Mouse (Mus musculus) kidney, adult 2 months (tissue): Measurements from ENCODE around the gene Rnasel. TPM values are rescaled to one million over a fixed set of nuclear protein-coding genes. Genes with fewer than 3 reads are reported as not detected.
A peak's percentile ranks its signal among the peaks of the same experiment; 100 is the strongest.

ENCODE experiments used
- DNase-seq: peaks from one replicate; pipeline ENCODE4 v3.0.0; 2021
- H3K27ac ChIP-seq: fragments of 200-500 bp; 2 replicates; pipeline ENCODE4 v1.5.1; 2012; ENCODE audit warnings: low read depth, low read length, control low read depth, inconsistent platforms; ENCODE audit not compliant: insufficient read depth
- H3K27me3 ChIP-seq: fragments of 200-500 bp; replicated peaks from 2 replicates; pipeline ENCODE4 v1.6.1; 2012; ENCODE audit warnings: mild to moderate bottlenecking, moderate library complexity, low read length, inconsistent platforms; ENCODE audit not compliant: control insufficient read depth, insufficient read depth
- H3K36me3 ChIP-seq: fragments of 200-500 bp; 2 replicates; pipeline ENCODE4 v1.6.1; 2012; ENCODE audit warnings: mild to moderate bottlenecking, moderate library complexity, low read length, inconsistent platforms; ENCODE audit not compliant: control insufficient read depth, insufficient read depth
- H3K4me1 ChIP-seq: fragments of 200-500 bp; 2 replicates; pipeline ENCODE4 v1.6.1; 2011; ENCODE audit warnings: low read length; ENCODE audit not compliant: control insufficient read depth, insufficient read depth
- H3K4me3 ChIP-seq: fragments of 200-500 bp; 2 replicates; pipeline ENCODE4 v1.5.1; 2011; ENCODE audit warnings: mild to moderate bottlenecking, low read depth, low read length, control low read depth; ENCODE audit not compliant: insufficient read depth
- CTCF ChIP-seq: fragments of 200-500 bp; conservative IDR thresholded peaks from 2 replicates; pipeline ENCODE4 v1.5.1; 2011; ENCODE audit warnings: low read depth, mild to moderate bottlenecking, control low read depth, low read length, moderate library complexity, mixed read lengths; ENCODE audit not compliant: insufficient read depth, insufficient read length
- POLR2A ChIP-seq: fragments of 200-500 bp; IDR thresholded peaks from one replicate; pipeline ENCODE4 v1.6.1; 2011; ENCODE audit warnings: low read depth, low read length, control low read depth
- WGBS: fragments of 180-500 bp; shearing (Covaris S2); methylation state at CpG from one replicate; pipeline ENCODE4 v1.1.7; 2018; 5-methylcytosine and 5-hydroxymethylcytosine counted together
- polyA plus RNA-seq: library from polyadenylated mRNA; depleted of rRNA; stranded (reverse); fragments of >200 nt; gene quantifications from 2 replicates; pipeline ENCODE4 v1.2.3, GENCODE M21; 2012

Gene Rnasel
- polyA plus RNA-seq, 1 experiment, result 3.4 TPM

- 38% methylated on average over 11 of the region's 11 CpGs for WGBS
- peak; percentile 89 for TF ChIP-seq CTCF
- TF ChIP-seq POLR2A, result no peak
- DNase-seq, result peak; percentile 75
These were observed 6.7 kb upstream of the Rnasel start for GRCm38 (mm10) chr1:153742374-153743155.

GRCm38 (mm10) chr1:153746119-153746670, 3.0 kb upstream of the Rnasel start:
- H3K4me3 ChIP-seq, result no peak overlapping the region
- no peak for TF ChIP-seq CTCF
- no peak for TF ChIP-seq POLR2A
- H3K4me1 ChIP-seq, result 0 out of 2 replicates have a peak, but pooled peaks cover 3% of the 10 kb centered on the region
- no peak overlapping the region for H3K27ac ChIP-seq
- H3K27me3 ChIP-seq, result no peaks in the 10 kb centered on the region
- no peak for DNase-seq
- 81% methylated on average over 14 of the region's 14 CpGs for WGBS
- H3K36me3 ChIP-seq, result no peaks in the 10 kb centered on the region

More at GRCm38 (mm10) chr1:153742374-153743155, 6.7 kb upstream of the Rnasel start:
- Histone ChIP-seq H3K27ac (no peak overlapping the region), H3K36me3 (no peaks in the 10 kb centered on the region), H3K4me1 (no peaks in the 10 kb centered on the region), H3K27me3 (no peaks in the 10 kb centered on the region), H3K4me3 (no peak overlapping the region)

DNA sequence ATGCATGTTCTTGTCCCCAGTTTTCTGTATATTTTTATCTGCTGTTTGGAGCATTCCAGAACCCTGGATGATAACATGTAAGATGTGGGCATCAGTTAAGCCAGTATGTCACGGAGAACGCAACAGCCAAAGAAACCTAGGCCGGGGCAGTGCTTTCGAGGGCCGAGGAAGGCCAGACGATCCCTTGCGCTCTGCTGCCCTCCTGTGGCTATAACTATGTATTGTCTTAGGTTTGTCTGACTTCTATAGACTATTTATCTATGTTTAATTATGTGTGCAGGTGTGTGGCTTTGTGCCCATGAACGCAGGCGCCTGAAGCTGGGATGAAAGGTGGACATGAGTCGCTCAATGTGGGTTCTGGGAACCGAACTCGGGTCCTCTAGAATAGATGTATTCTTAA, 2.5 kb upstream of the Rnasel start:
- Histone ChIP-seq H3K27me3 (no peaks in the 10 kb centered on the region), H3K27ac (no peak overlapping the region), H3K4me3 (no peak overlapping the region), H3K36me3 (no peaks in the 10 kb centered on the region), H3K4me1 (0 out of 2 replicates have a peak, but pooled peaks cover 3% of the 10 kb centered on the region)
- TF ChIP-seq CTCF, result peak; percentile 94
- no peak for TF ChIP-seq POLR2A
- 4% methylated on average over 12 of the region's 12 CpGs for WGBS
- DNase-seq, result peak; percentile 70

DNA sequence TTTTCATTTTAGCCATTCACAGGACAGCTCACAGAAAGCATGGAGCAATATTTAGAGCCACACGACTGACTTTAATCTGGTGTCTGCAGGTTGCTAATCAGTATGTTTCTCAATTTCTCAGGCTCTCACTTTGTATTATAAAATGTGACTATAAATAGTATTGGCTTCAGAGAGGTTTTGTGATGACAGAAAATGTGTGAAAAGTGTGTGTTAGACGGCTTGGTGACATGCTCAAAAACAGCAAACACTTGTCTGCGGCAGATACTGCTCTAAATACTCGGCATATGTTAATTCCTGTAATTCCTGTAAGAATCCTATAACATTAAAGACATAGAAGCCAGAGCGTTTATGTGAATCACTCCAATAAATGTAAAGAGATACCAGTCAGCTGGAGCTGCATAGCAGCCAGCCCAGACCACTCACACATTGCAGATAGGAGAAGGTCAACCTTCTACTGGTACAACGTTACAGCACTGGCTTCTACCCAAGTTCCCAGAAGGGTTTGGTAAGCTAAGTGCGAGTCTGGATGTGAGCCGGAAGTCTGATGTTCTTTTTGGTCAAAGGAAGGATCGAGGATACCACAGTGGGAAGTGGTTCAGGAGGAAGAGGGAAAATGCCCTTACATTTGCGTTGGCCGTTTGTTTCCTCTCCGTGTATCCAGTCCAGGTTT, 1.2 kb upstream of the Rnasel start:
- DNase-seq, result no peak
- TF ChIP-seq CTCF (no peak), POLR2A (no peak)
- Histone ChIP-seq H3K36me3 (no peaks in the 10 kb centered on the region), H3K27me3 (no peaks in the 10 kb centered on the region), H3K4me1 (0 out of 2 replicates have a peak, but pooled peaks cover 3% of the 10 kb centered on the region), H3K27ac (no peak overlapping the region), H3K4me3 (no peak overlapping the region)
- WGBS, result 63% methylated on average over 12 of the region's 12 CpGs

DNA sequence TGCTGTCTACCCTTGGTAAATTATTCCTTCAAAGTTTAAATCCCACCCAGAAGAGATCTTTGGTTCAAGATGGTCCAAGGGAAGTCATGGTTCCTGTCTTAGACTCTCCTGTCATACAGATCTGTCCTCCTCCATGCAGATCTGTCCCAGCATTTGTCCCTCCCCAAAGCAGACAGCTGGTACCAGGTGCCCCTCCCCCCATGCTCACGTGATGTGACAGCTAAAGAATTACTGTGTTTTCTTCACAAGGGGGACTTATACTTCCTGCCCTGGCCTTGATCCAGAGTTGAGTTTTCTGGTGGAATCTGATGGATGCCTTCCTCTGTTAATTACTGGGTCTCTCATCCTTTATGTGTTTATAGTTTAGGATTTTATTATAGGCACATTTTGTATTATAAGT, 677 bp upstream of the Rnasel start:
- H3K27me3 ChIP-seq, result no peaks in the 10 kb centered on the region
- no peaks in the 10 kb centered on the region for H3K36me3 ChIP-seq
- no peak overlapping the region for H3K27ac ChIP-seq
- 6% methylated on average over 1 of the region's 1 CpGs for WGBS
- H3K4me3 ChIP-seq, result no peak overlapping the region
- H3K4me1 ChIP-seq, result 0 out of 2 replicates have a peak, but pooled peaks cover 3% of the 10 kb centered on the region
- DNase-seq, result peak; percentile 68
- TF ChIP-seq POLR2A (no peak), CTCF (no peak)

GRCm38 (mm10) chr1:153750054-153750453, 828 bp downstream of the Rnasel start:
- DNase-seq, result no peak
- no peak for TF ChIP-seq CTCF
- no peak for TF ChIP-seq POLR2A
- whole genome bisulfite sequencing, result 73% methylated on average over 6 of the region's 6 CpGs
- no peak overlapping the region for H3K27ac ChIP-seq
- H3K27me3 ChIP-seq, result no peaks in the 10 kb centered on the region
- no peaks in the 10 kb centered on the region for H3K36me3 ChIP-seq
- H3K4me3 ChIP-seq, result no peak overlapping the region
- H3K4me1 ChIP-seq, result 0 out of 2 replicates have a peak, but pooled peaks cover 3% of the 10 kb centered on the region

DNA sequence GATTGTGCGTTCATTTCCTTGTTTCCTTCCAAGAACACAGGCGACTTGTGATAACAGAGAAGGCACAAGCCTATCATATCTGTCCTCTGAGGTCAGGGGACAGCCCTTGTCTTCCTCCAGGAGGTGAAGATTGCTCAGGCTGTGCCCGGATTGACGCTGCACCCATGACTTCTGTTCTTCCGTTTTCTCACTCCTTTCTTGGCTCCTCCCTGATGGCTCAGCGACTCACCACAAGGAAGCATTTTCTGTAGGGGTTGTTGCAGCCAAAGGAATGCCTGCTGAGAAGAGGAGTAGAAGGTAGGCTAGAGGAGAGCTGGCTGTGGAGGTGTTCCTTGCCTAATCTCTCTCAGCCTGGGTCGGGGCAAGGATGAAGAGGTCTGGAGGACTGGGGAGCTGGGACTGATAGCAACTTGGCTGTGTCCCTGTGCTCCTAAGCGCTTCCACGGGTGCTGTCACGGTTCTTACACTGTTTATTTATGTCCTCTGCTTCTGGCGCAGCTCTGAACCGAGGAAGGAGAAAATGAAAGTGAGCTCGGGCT, 2.6 kb downstream of the Rnasel start:
- H3K27ac ChIP-seq, result peak overlapping the region; percentile 42; the same call in 1 of the 2 replicates
- DNase-seq, result peak; percentile 41
- peak overlapping the region; percentile 50 for H3K4me3 ChIP-seq
- 13% methylated on average over 13 of the region's 13 CpGs for WGBS
- no peaks in the 10 kb centered on the region for H3K27me3 ChIP-seq
- TF ChIP-seq POLR2A, result no peak
- TF ChIP-seq CTCF, result no peak
- no peaks in the 10 kb centered on the region for H3K36me3 ChIP-seq
- H3K4me1 ChIP-seq, result 0 out of 2 replicates have a peak, but pooled peaks cover 3% of the 10 kb centered on the region
